Mouse (Mus musculus): ENCODE results near the gene Apof.

DNA sequence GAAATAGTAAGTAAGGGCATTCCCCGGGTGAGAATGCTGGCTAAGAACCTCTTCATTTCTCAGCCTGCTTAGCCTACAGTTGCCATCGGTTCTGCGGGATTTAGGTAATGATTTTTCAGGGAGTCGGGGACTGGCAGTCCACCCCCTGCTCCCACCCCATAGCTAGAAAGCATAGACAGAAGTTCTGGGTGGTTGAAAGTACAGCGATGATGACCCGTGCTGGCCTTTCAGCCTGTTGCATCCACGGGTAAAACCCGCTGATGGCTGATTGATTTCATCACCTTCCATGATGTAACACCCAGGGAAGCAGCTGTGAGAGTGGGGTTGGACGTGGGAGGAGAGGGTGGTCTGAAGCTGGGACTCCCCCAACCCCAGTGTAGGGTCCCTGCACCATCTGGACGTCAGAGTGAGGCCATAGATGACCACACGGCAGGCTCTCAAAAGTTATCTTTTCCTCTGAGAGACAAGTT lies 30.3 kb downstream of the Apof start, which contains the start of gene Il23a:
- TF ChIP-seq CTCF (IDR thresholded peaks at IDR 0.05; ENCODE audit: control insufficient read depth, insufficient read depth, insufficient read length) = no peak
- TF ChIP-seq USF1 (IDR thresholded peaks at IDR 0.05; ENCODE audit: low read depth) = no peak
- no peak for TF ChIP-seq CEBPB (IDR thresholded peaks at IDR 0.05; ENCODE audit: low read depth)
